Mouse (Mus musculus): Measurements from ENCODE around the gene Ncf2. TPM values are rescaled to one million over a fixed set of nuclear protein-coding genes. Genes with fewer than 3 reads are reported as not detected.

The Ncf2 gene
- polyA plus RNA-seq, 1 experiment from 2014 or later, result 145 TPM

DNA sequence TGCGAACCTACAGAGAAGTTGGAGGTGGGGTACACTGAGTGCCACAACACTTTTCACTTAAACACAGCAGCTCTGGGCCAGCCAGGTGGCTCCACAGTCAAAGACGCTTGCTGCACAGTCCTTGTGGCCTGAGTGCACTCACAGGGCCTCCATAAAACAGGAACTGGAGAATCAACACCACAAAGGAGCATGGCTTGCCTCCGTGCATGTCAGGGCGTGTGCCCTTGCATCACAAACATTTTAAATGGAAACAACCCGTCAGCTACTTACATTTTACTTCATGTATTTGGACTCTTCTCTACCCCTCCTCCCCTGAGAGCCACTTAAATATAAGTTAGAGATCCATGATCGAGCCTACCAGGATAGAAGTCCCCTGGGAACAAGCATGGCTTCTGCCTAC lies 32.3 kb downstream of the Ncf2 start:
- H3K36me3 ChIP-seq (ENCODE audit: inconsistent target), result peaks cover 89% of the 10 kb centered on the region
- H3K27ac ChIP-seq, result peak overlapping the region; percentile 36
- H3K79me2 ChIP-seq (ENCODE audit: inconsistent target), result no peaks in the 10 kb centered on the region
- 40% methylated on average over 5 of the region's 6 CpGs for WGBS (ENCODE audit: missing documents)
- H3K4me3 ChIP-seq (ENCODE audit: inconsistent target), result no peak overlapping the region

DNA sequence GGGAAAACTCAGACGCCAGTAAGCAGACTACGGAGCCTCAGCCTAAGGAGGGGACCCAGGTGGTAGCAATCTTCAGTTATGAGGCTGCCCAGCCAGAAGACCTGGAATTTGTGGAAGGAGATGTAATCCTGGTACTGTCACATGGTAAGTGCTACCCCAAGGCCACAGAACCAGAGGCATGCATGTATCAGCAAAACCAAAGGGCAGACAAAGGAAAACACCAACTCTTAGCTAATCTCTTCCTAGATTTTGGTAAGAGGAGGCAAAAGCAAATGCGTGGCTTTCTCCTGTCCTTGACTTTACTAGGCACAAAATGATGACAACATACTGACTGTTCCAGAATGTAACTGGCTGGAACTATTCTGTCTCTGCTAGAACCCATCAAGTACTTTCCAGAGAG lies 35.1 kb downstream of the Ncf2 start:
- no peak overlapping the region for H3K4me3 ChIP-seq (ENCODE audit: inconsistent target)
- no peak overlapping the region for H3K27ac ChIP-seq
- WGBS (ENCODE audit: missing documents), result 100% methylated on average over 1 of the region's 3 CpGs
- peaks cover 82% of the 10 kb centered on the region for H3K36me3 ChIP-seq (ENCODE audit: inconsistent target)
- H3K79me2 ChIP-seq (ENCODE audit: inconsistent target), result no peaks in the 10 kb centered on the region

DNA sequence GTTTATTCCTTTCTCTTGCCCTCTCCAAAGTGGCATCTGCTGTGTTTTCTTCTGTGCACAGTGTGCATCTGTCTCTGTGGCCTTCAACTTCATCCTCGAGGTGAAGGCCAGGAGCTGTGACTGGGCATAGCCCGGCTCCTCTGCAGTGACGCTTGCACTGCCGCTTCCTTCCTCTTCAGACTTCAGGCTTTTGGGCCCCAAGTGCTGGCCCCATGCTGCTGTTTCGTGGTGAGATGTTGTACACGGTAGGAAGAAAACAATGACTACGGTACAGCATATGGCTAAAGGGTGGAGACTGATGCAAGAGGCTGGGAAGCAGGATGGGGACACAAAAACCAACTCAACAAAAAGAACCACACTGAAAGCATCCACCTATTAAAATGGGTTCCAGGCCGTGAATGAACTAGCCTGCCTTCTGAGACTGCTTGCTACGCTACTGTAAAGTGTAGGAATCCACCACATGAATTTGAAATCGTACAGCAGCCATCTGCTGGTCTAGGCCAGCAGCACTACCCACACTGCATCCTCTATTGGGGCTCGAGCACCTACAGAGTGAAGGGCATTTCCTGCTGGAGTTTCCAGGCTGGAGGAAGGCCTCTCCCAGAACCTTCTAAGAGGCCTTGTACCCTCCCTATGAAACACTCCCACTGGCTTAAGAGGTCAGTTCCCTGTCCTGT lies 38.2 kb downstream of the Ncf2 start:
- 43% methylated on average over 8 of the region's 11 CpGs for WGBS (ENCODE audit: missing documents)
- Histone ChIP-seq H3K4me3 (ENCODE audit: inconsistent target) (no peak overlapping the region), H3K27ac (no peak overlapping the region), H3K36me3 (ENCODE audit: inconsistent target) (peaks cover 75% of the 10 kb centered on the region), H3K79me2 (ENCODE audit: inconsistent target) (no peaks in the 10 kb centered on the region)

DNA sequence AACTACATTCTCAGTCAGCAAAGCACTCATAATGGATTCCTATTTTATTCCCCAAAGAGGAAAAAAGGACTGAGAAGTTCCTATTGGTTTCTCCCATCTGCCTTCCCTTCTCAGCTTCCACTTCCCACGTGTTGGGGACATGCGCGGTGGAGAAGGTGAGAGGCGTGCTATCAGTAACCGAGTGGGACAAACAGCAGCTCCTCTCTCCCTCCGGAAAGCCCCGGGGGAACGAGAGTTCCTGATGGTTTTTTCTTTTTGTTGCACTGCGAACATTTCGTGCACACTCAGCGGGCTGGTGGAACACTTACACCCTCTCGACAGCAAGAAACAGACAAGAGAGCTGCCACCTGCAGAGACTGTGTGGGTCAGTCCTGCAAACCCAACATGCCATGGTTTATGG lies 38.8 kb downstream of the Ncf2 start:
- H3K27ac ChIP-seq, result no peak overlapping the region
- H3K79me2 ChIP-seq (ENCODE audit: inconsistent target), result no peaks in the 10 kb centered on the region
- 91% methylated on average over 12 of the region's 12 CpGs for WGBS (ENCODE audit: missing documents)
- no peak overlapping the region for H3K4me3 ChIP-seq (ENCODE audit: inconsistent target)
- H3K36me3 ChIP-seq (ENCODE audit: inconsistent target), result peaks cover 74% of the 10 kb centered on the region

DNA sequence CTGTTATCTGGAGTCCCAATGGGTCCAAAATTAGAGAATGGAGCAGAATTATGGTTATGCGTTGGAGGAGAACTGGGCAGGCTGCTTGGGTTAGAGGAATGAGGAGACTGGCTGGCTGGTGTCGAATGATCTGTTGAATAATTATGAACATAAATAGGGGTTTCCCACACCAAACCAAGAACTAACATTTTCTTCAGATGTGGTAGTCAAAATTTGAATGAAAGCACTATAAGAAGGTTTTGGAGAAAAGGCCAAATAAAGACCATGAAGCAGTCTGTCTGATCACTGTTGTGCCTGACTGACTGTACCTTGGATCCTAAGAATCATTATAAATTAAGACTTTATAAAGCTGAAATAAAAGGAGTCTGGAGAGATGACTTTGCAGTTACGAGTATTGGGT lies 40.3 kb downstream of the Ncf2 start:
- no peaks in the 10 kb centered on the region for H3K79me2 ChIP-seq (ENCODE audit: inconsistent target)
- 95% methylated on average over 3 of the region's 3 CpGs for WGBS (ENCODE audit: missing documents)
- no peak overlapping the region for H3K27ac ChIP-seq
- peaks cover 74% of the 10 kb centered on the region for H3K36me3 ChIP-seq (ENCODE audit: inconsistent target)
- H3K4me3 ChIP-seq (ENCODE audit: inconsistent target), result no peak overlapping the region

- Histone ChIP-seq H3K27ac (no peak overlapping the region), H3K79me2 (ENCODE audit: inconsistent target) (no peaks in the 10 kb centered on the region), H3K36me3 (ENCODE audit: inconsistent target) (peaks cover 68% of the 10 kb centered on the region), H3K4me3 (ENCODE audit: inconsistent target) (no peak overlapping the region)
- 84% methylated on average over 2 of the region's 2 CpGs for WGBS (ENCODE audit: missing documents)
Observed at GRCm38 (mm10) chr1:152841057-152841456, 41.1 kb downstream of the Ncf2 start.

DNA sequence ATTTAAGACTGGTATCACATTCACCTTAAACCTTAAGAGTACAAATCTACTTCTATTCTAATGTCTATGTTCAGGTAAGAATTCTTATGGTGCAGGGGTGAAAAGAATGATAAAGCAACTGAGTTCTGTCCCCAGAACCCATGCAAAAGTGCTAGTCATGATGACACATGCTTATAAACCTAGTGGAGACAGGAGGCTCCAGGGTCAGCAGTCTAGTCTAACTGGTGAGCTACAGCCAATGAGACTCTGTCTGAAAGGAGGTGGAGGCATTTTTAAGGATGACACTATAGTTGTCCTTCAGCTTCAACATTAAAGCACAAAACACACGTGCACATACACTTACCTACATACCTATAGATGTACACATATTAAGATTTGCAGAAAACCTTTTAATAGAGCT lies 44.6 kb downstream of the Ncf2 start:
- Histone ChIP-seq H3K27ac (no peak overlapping the region), H3K79me2 (ENCODE audit: inconsistent target) (no peaks in the 10 kb centered on the region), H3K36me3 (ENCODE audit: inconsistent target) (peaks cover 76% of the 10 kb centered on the region), H3K4me3 (ENCODE audit: inconsistent target) (no peak overlapping the region)
- 93% methylated on average over 1 of the region's 1 CpGs for WGBS (ENCODE audit: missing documents)

DNA sequence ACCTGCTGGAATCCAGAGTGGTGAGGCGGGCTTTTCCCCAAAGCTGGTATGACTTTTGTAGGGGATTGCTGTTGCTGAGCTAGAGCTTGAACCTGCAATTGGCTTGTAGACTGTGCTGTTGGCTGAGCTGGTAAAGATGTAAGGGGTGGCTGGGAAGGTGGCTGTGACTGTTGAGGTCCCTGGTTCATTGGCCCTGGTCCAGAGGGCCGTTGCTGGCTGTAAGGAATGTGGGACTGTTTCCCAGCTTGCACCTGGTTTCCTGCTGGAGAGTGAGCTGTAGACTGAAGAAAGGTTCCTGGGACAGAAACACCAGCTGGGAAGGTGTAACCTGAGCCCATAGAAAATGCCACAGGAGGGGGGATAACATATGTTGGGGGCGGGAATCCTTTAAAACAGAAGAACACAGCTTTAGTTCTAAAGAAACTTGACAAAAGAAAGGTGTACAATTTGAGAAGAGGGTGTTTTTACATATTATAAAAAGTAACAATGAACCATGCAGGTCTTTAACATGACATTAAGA lies 45.3 kb downstream of the Ncf2 start:
- H3K36me3 ChIP-seq (ENCODE audit: inconsistent target), result peaks cover 74% of the 10 kb centered on the region
- no peaks in the 10 kb centered on the region for H3K79me2 ChIP-seq (ENCODE audit: inconsistent target)
- H3K4me3 ChIP-seq (ENCODE audit: inconsistent target), result no peak overlapping the region
- no peak overlapping the region for H3K27ac ChIP-seq
- WGBS (ENCODE audit: missing documents), result 77% methylated on average over 3 of the region's 3 CpGs

DNA sequence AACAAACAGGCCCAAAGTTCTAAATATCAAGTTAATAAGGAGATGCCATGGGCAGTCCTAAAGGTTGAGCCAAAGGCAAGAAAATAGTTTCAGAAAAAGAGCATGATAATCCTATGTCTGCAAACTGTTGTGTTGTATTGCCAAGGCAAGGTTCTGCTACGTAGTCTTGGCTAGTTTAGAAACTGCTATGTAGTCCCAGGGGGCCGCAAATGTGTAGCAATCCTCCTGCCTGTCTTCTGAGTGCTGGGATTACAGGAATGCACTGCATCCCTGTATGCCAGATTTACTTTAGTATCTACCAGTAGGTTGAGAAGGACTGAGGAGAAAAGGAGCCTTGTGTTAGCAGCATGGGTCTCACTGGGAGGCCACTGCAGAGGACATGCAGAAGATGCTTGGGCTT lies 46.9 kb downstream of the Ncf2 start:
- H3K79me2 ChIP-seq (ENCODE audit: inconsistent target), result no peaks in the 10 kb centered on the region
- 96% methylated on average over 2 of the region's 2 CpGs for WGBS (ENCODE audit: missing documents)
- peaks cover 83% of the 10 kb centered on the region for H3K36me3 ChIP-seq (ENCODE audit: inconsistent target)
- H3K27ac ChIP-seq, result no peak overlapping the region
- no peak overlapping the region for H3K4me3 ChIP-seq (ENCODE audit: inconsistent target)

- H3K4me3 ChIP-seq (ENCODE audit: inconsistent target), result no peak overlapping the region
- no peak overlapping the region for H3K27ac ChIP-seq
- H3K36me3 ChIP-seq (ENCODE audit: inconsistent target), result peaks cover 46% of the 10 kb centered on the region
- 97% methylated on average over 6 of the region's 6 CpGs for WGBS (ENCODE audit: missing documents)
- H3K79me2 ChIP-seq (ENCODE audit: inconsistent target), result peaks cover 46% of the 10 kb centered on the region
Observed at GRCm38 (mm10) chr1:152869901-152870300, 69.9 kb downstream of the Ncf2 start.

DNA sequence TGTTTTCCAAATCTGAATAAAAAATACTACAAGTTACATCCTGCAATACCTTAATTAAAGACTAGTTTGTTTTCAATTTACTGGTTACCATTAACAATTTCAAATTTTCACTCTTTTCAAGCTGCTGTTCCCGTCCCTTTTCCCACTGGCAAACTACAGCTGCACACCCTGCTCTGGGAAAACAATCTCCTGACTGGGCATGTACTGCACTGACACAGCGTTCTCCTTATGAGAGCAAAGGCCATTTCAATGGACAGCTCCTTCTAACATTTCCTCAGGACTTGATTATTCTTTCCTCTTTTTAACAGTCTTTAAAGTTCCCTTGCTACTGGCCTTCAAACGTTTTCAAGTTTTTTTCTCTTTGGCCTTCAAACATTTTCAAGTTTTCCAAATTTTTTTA lies 71.0 kb downstream of the Ncf2 start:
- H3K4me3 ChIP-seq (ENCODE audit: inconsistent target), result no peak overlapping the region
- peaks cover 36% of the 10 kb centered on the region for H3K36me3 ChIP-seq (ENCODE audit: inconsistent target)
- no peak overlapping the region for H3K27ac ChIP-seq
- 70% methylated on average over 3 of the region's 3 CpGs for WGBS (ENCODE audit: missing documents)
- H3K79me2 ChIP-seq (ENCODE audit: inconsistent target), result peaks cover 57% of the 10 kb centered on the region

Other genes with a start within 250 kb of the Ncf2 start
- not detected in 3 replicates for gene Apobec4, start 49.6 kb upstream of the Ncf2 start, polyA plus RNA-seq (2018)
- 38.0 to 74.0 TPM (median 62.2 TPM) in 3 replicates for gene Rgl1, start 33.8 kb upstream of the Ncf2 start, polyA plus RNA-seq (2018)
- gene Arpc5, start 33.7 kb upstream of the Ncf2 start, polyA plus RNA-seq (2018), result 466 to 600 TPM (median 492 TPM) in 3 replicates
- gene Smg7, start 102.5 kb downstream of the Ncf2 start, polyA plus RNA-seq (2018), result 23.4 to 28.9 TPM (median 25.1 TPM) in 3 replicates
- not detected in 3 replicates for gene Nmnat2, start 154.8 kb downstream of the Ncf2 start, polyA plus RNA-seq (2018)